Comparison of ENCODE assay signal across 9 mouse cellular contexts in the genomic region with DNA sequence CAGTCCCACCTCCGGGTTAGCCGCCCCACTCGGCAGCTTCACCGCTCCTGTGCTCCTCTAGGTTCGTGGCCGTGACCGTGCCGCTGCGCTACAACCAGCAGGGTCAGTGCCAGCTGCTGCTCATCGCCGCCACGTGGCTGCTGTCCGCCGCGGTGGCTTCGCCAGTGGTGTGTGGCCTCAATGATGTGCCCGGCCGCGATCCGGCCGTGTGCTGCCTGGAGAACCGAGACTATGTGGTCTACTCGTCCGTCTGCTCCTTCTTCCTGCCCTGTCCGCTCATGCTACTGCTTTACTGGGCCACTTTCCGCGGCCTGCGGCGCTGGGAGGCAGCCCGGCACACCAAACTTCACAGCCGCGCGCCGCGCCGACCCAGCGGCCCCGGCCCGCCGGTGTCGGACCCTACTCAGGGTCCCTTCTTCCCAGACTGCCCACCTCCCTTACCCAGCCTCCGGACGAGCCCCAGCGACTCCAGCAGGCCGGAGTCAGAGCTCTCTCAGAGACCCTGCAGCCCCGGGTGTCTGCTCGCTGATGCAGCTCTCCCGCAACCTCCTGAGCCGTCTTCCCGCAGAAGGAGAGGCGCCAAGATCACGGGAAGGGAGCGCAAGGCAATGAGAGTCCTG. TPM values are rescaled to one million over a fixed set of nuclear protein-coding genes. Genes with fewer than 3 reads are reported as not detected.
A peak's percentile ranks its signal among the peaks of the same experiment; 100 is the strongest.
DNase-seq lines count a peak whose midpoint lies in the region; ATAC-seq lines count a peak whose summit lies in the region.
"Had no signal": no experiment of that assay in that cellular context is flagged by ENCODE, and none has a peak within 500 bp of the region (broad histone marks: within the 10 kb centered on the region; RNA-seq: fewer than 3 reads in every experiment).

No protein-coding gene starts in this region.

- H3K36me3 ChIP-seq in forebrain, embryonic 15.5 days = peaks cover 11% of the 10 kb centered on the region

- peak overlapping the region; percentile 28; the same call in 1 of the 2 replicates for H3K9ac ChIP-seq in forebrain, embryonic 15.5 days (replicated peaks)

- H3K27me3 ChIP-seq in forebrain, embryonic 15.5 days = peaks cover 56% of the 10 kb centered on the region
- H3K27me3 ChIP-seq: CH12.LX had no signal

- peak overlapping the region; percentile 60 for H3K4me2 ChIP-seq in forebrain, embryonic 15.5 days (replicated peaks)

- 1% methylated on average over 53 of the region's 53 CpGs for WGBS in forebrain, embryonic 15.5 days

- no peak for ATAC-seq in forebrain, embryonic 15.5 days (replicated peaks)
- no peak for ATAC-seq in erythroid progenitor cell, adult 5-6 weeks (replicated peaks; ENCODE audit: low FRiP score, poor library complexity, severe bottlenecking)

- H3K4me3 ChIP-seq in forebrain, embryonic 15.5 days = peak overlapping the region; percentile 28

- H3K9me3 ChIP-seq in forebrain, embryonic 15.5 days = no peaks in the 10 kb centered on the region

- no peak overlapping the region for H3K27ac ChIP-seq in forebrain, embryonic 15.5 days (replicated peaks)

- DNase-seq in cerebellum, postnatal 14 days = peak; percentile 36 to 52
- DNase-seq in cerebellum, adult 9-10 months = no peak
- DNase-seq in R1 (ENCODE audit: low read depth, low spot score) = peak; percentile 46
- peak; percentile 60 for DNase-seq in kidney, postnatal 10 days
- peak; percentile 64 for DNase-seq in mesoderm, embryonic 11.5 days (ENCODE audit: low read depth, low spot score)
- DNase-seq in ovary, postnatal 36 days (ENCODE audit: low spot score) = no peak

- peaks cover 25% of the 10 kb centered on the region for H3K4me1 ChIP-seq in forebrain, embryonic 15.5 days

RNA-seq across cellular contexts. Expression of a gene that starts 2.2 kb away (rescaled TPM):
- 0.64 and 0.78 TPM in 2 replicates for polyA plus RNA-seq in forebrain, embryonic 15.5 days (2015; fragmentation: Nextera tagmentation; extraction: Ambion mirVana)
- not detected in 2 replicates for total RNA-seq in erythroid progenitor cell, adult 5-6 weeks (2015; ENCODE audit: low replicate concordance)
- total RNA-seq in erythroid progenitor cell, adult 5-6 weeks (2017; ENCODE audit: low replicate concordance) = not detected in 2 replicates
- total RNA-seq: CH12.LX had no signal

RNA-seq across cellular contexts. Expression of a gene that starts 15.0 kb away (rescaled TPM):
- 1.4 TPM in 2 replicates for polyA plus RNA-seq in forebrain, embryonic 15.5 days (2015; fragmentation: Nextera tagmentation; extraction: Ambion mirVana)
- not detected in 2 replicates for total RNA-seq in erythroid progenitor cell, adult 5-6 weeks (2015; ENCODE audit: low replicate concordance)
- total RNA-seq in erythroid progenitor cell, adult 5-6 weeks (2017; ENCODE audit: low replicate concordance) = not detected in 2 replicates
- total RNA-seq: CH12.LX had no signal

RNA-seq across cellular contexts. Expression of a gene that starts 17.4 kb away (rescaled TPM):
- polyA plus RNA-seq in forebrain, embryonic 15.5 days (2015; fragmentation: Nextera tagmentation; extraction: Ambion mirVana) = not detected in 2 replicates
- not detected in 2 replicates for total RNA-seq in erythroid progenitor cell, adult 5-6 weeks (2015; ENCODE audit: low replicate concordance)
- not detected in 2 replicates for total RNA-seq in erythroid progenitor cell, adult 5-6 weeks (2017; ENCODE audit: low replicate concordance)

RNA-seq across cellular contexts. Expression of a gene that starts 27.7 kb away (rescaled TPM):
- 1.1 and 2.3 TPM in 2 replicates for polyA plus RNA-seq in forebrain, embryonic 15.5 days (2015; fragmentation: Nextera tagmentation; extraction: Ambion mirVana)
- total RNA-seq in erythroid progenitor cell, adult 5-6 weeks (2015; ENCODE audit: low replicate concordance) = 52.8 and 81.4 TPM in 2 replicates
- total RNA-seq in erythroid progenitor cell, adult 5-6 weeks (2017; ENCODE audit: low replicate concordance) = 68.6 and 76.5 TPM in 2 replicates

RNA-seq across cellular contexts. Expression of a gene that starts 33.5 kb away (rescaled TPM):
- 140 and 142 TPM in 2 replicates for polyA plus RNA-seq in forebrain, embryonic 15.5 days (2015; fragmentation: Nextera tagmentation; extraction: Ambion mirVana)
- total RNA-seq in erythroid progenitor cell, adult 5-6 weeks (2015; ENCODE audit: low replicate concordance) = 46.5 and 55.8 TPM in 2 replicates
- 26.2 and 40.8 TPM in 2 replicates for total RNA-seq in erythroid progenitor cell, adult 5-6 weeks (2017; ENCODE audit: low replicate concordance)

Comparison
In these comparisons a context has a peak if more than half of its experiments do, and no peak if none do; other contexts are left out.
1. DNase-seq: peak in cerebellum, postnatal 14 days (2 of 2), R1 (single experiment), kidney, postnatal 10 days (single experiment) and mesoderm, embryonic 11.5 days (single experiment); none in cerebellum, adult 9-10 months (single experiment) and ovary, postnatal 36 days (single experiment).